In genomic region chr10:86022474-86022816, GRCm38 (mm10) we compare ENCODE assay signal across 8 mouse cellular contexts. TPM values are rescaled to one million over a fixed set of nuclear protein-coding genes. Genes with fewer than 3 reads are reported as not detected.
DNase-seq lines count a peak whose midpoint lies in the region; ATAC-seq and TF ChIP-seq lines count a peak whose summit lies in the region.

No protein-coding gene starts in this region.

- H3K4me2 ChIP-seq in embryonic facial prominence, embryonic 13.5 days: peak overlapping the region; percentile 77
- peak overlapping the region; percentile 68 for H3K4me2 ChIP-seq in intestine, postnatal 0 days (replicated peaks; ENCODE audit: low read depth)
- H3K4me2 ChIP-seq in neural tube, embryonic 14.5 days (ENCODE audit: low read depth, low read length): peak overlapping the region; percentile 69

- peak overlapping the region; percentile 95 for H3K4me3 ChIP-seq in layer of hippocampus, adult 2 months
- H3K4me3 ChIP-seq in embryonic facial prominence, embryonic 13.5 days: peak overlapping the region; percentile 93
- H3K4me3 ChIP-seq in intestine, postnatal 0 days (ENCODE audit: low read depth, low read length): peak overlapping the region; percentile 87
- peak overlapping the region; percentile 63 for H3K4me3 ChIP-seq in neural tube, embryonic 14.5 days (ENCODE audit: low read depth, low read length)

- H3K36me3 ChIP-seq in embryonic facial prominence, embryonic 13.5 days: no peaks in the 10 kb centered on the region
- H3K36me3 ChIP-seq in intestine, postnatal 0 days (ENCODE audit: control insufficient read depth, insufficient read depth): 0 out of 2 replicates have a peak, but pooled peaks cover 3% of the 10 kb centered on the region
- H3K36me3 ChIP-seq in neural tube, embryonic 14.5 days (ENCODE audit: control insufficient read depth, insufficient read depth, low read length): no peaks in the 10 kb centered on the region

- peak overlapping the region; percentile 88 for H3K9ac ChIP-seq in embryonic facial prominence, embryonic 13.5 days
- H3K9ac ChIP-seq in intestine, postnatal 0 days (ENCODE audit: low read depth, low read length): peak overlapping the region; percentile 88
- peak overlapping the region; percentile 80 for H3K9ac ChIP-seq in neural tube, embryonic 14.5 days (replicated peaks; ENCODE audit: low read depth, low read length)

- no peak for ATAC-seq in embryonic facial prominence, embryonic 13.5 days (ENCODE audit: insufficient number of reproducible peaks, insufficient read depth, low FRiP score, low TSS enrichment, low read depth)
- peak; percentile 9; the same call in 1 of the 2 replicates for ATAC-seq in intestine, postnatal 0 days
- ATAC-seq in neural tube, embryonic 14.5 days (ENCODE audit: low read depth): 0 out of 2 replicates have a peak, but pooled peaks have one; percentile 15

- peaks cover 5% of the 10 kb centered on the region for H3K4me1 ChIP-seq in embryonic facial prominence, embryonic 13.5 days
- no peaks in the 10 kb centered on the region for H3K4me1 ChIP-seq in intestine, postnatal 0 days (replicated peaks; ENCODE audit: control insufficient read depth, insufficient read depth, low read length)
- peaks cover 3% of the 10 kb centered on the region; the same call in 1 of the 2 replicates for H3K4me1 ChIP-seq in neural tube, embryonic 14.5 days (ENCODE audit: control insufficient read depth, insufficient read depth, low read length)

- no peak for TF ChIP-seq CTCF in layer of hippocampus, adult 2 months (conservative IDR thresholded peaks at IDR 0.05)
- no peak for TF ChIP-seq CTCF in intestine, postnatal 0 days (IDR thresholded peaks at IDR 0.05; ENCODE audit: low read depth)

- H3K27ac ChIP-seq in layer of hippocampus, adult 2 months: peak overlapping the region; percentile 96
- H3K27ac ChIP-seq in embryonic facial prominence, embryonic 13.5 days: peak overlapping the region; percentile 88; the same call in 1 of the 2 replicates
- peak overlapping the region; percentile 96 for H3K27ac ChIP-seq in intestine, postnatal 0 days (ENCODE audit: low read depth, low read length)
- no peak overlapping the region; the same call in 1 of the 2 replicates for H3K27ac ChIP-seq in neural tube, embryonic 14.5 days (ENCODE audit: low read depth, low read length)

- no peaks in the 10 kb centered on the region for H3K27me3 ChIP-seq in embryonic facial prominence, embryonic 13.5 days
- H3K27me3 ChIP-seq in intestine, postnatal 0 days (replicated peaks; ENCODE audit: control insufficient read depth, insufficient read depth, low read length): no peaks in the 10 kb centered on the region
- no peaks in the 10 kb centered on the region for H3K27me3 ChIP-seq in neural tube, embryonic 14.5 days (ENCODE audit: control insufficient read depth, insufficient read depth, low read length)

- H3K9me3 ChIP-seq in embryonic facial prominence, embryonic 13.5 days: no peaks in the 10 kb centered on the region
- H3K9me3 ChIP-seq in intestine, postnatal 0 days (ENCODE audit: control insufficient read depth): no peaks in the 10 kb centered on the region
- H3K9me3 ChIP-seq in neural tube, embryonic 14.5 days (ENCODE audit: control insufficient read depth, low read length): no peaks in the 10 kb centered on the region

- WGBS in embryonic facial prominence, embryonic 13.5 days: 5% methylated on average over 6 of the region's 6 CpGs
- 3% methylated on average over 6 of the region's 6 CpGs for WGBS in intestine, postnatal 0 days
- WGBS in neural tube, embryonic 14.5 days: 8% methylated on average over 6 of the region's 6 CpGs

- DNase-seq in layer of hippocampus, adult 2 months (ENCODE audit: low spot score in 2 of 2): no peak
- no peak for DNase-seq in layer of hippocampus, adult 8-10 months (ENCODE audit: low spot score in 2 of 2)
- no peak for DNase-seq in left cerebral cortex, postnatal 25 days (ENCODE audit: low spot score in 2 of 2)
- no peak for DNase-seq in ovary, postnatal 10 days (ENCODE audit: low spot score)
- no peak for DNase-seq in kidney, adult 9 months

- intact Hi-C loops in left cerebral cortex, postnatal 25 days (cut with DNase I): loop anchor here (5.0 kb wide), 2 partner anchors 55 to 275 kb away; no protein-coding TSS in a partner anchor

RNA-seq across cellular contexts. Expression of gene Fbxo7, which starts 0.7 kb away (rescaled TPM):
- 10 to 100 TPM; 23.5 to 25.3 TPM for total RNA-seq in layer of hippocampus, adult 2 months (2021)
- total RNA-seq in layer of hippocampus, adult 8-10 months (2022): 10 to 100 TPM; 26.1 to 31.1 (median 27.1) TPM
- polyA plus RNA-seq in embryonic facial prominence, embryonic 13.5 days (2015; fragmentation: Nextera tagmentation; extraction: Ambion mirVana): 25.4 and 29.2 TPM in 2 replicates
- 28.6 and 33.5 TPM in 2 replicates for polyA plus RNA-seq in intestine, postnatal 0 days (2015; fragmentation: Nextera tagmentation; extraction: Ambion mirVana)
- polyA plus RNA-seq in neural tube, embryonic 14.5 days (2014; fragmentation: Nextera tagmentation; extraction: Ambion mirVana): 24.9 and 26.2 TPM in 2 replicates
- 10 to 100 TPM; 22.6 to 32.0 TPM for total RNA-seq in left cerebral cortex, postnatal 25 days (2021)

RNA-seq across cellular contexts. Expression of gene Bpifc, which starts 10.8 kb away (rescaled TPM):
- total RNA-seq in layer of hippocampus, adult 2 months (2021): not detected
- total RNA-seq in layer of hippocampus, adult 8-10 months (2022): under 1 TPM in 1 of 4 experiments, not detected in 3; 0.16 TPM
- 0.22 and 0.52 TPM in 2 replicates for polyA plus RNA-seq in embryonic facial prominence, embryonic 13.5 days (2015; fragmentation: Nextera tagmentation; extraction: Ambion mirVana)
- not detected in 2 replicates for polyA plus RNA-seq in intestine, postnatal 0 days (2015; fragmentation: Nextera tagmentation; extraction: Ambion mirVana)
- polyA plus RNA-seq in neural tube, embryonic 14.5 days (2014; fragmentation: Nextera tagmentation; extraction: Ambion mirVana): not detected in 2 replicates
- not detected for total RNA-seq in left cerebral cortex, postnatal 25 days (2021)
